Mouse (Mus musculus) limb, embryonic 10.5 days (tissue): Measurements from ENCODE around the gene Stab1. TPM values are rescaled to one million over a fixed set of nuclear protein-coding genes. Genes with fewer than 3 reads are reported as not detected.
A peak's percentile ranks its signal among the peaks of the same experiment; 100 is the strongest.

Experiments
- DNase-seq: peaks from one replicate; pipeline ENCODE4 v3.0.0-alpha.2; 2017; ENCODE audit warnings: low spot score
- H3K27ac ChIP-seq: fragments of 300-500 bp; sonication (generic); 2 replicates; pipeline ENCODE4 v1.5.1; 2016; ENCODE audit warnings: mild to moderate bottlenecking
- H3K27me3 ChIP-seq: fragments of 300-500 bp; sonication (generic); 2 replicates; pipeline ENCODE4 v1.6.1; 2016; ENCODE audit warnings: low read depth, mild to moderate bottlenecking; ENCODE audit not compliant: poor library complexity, severe bottlenecking
- H3K36me3 ChIP-seq: fragments of 300-500 bp; sonication (generic); 2 replicates; pipeline ENCODE4 v1.6.1; 2016; ENCODE audit warnings: mild to moderate bottlenecking, moderate library complexity
- H3K4me1 ChIP-seq: fragments of 300-500 bp; sonication (generic); 2 replicates; pipeline ENCODE4 v1.6.1; 2016
- H3K4me3 ChIP-seq: fragments of 300-500 bp; sonication (generic); 2 replicates; pipeline ENCODE4 v1.5.1; 2016; ENCODE audit warnings: mild to moderate bottlenecking, moderate library complexity
- H3K9me3 ChIP-seq: fragments of 300-500 bp; sonication (generic); replicated peaks from 2 replicates; pipeline ENCODE4 v1.6.1; 2016; ENCODE audit warnings: mild to moderate bottlenecking
- WGBS: fragments of 180-500 bp; shearing (Covaris S2); methylation state at CpG from one replicate; pipeline ENCODE4 v1.1.7; 2016; 5-methylcytosine and 5-hydroxymethylcytosine counted together
- polyA plus RNA-seq: library from polyadenylated mRNA; unstranded; fragments of >200 nt; fragmentation: Nextera tagmentation; extraction: Ambion mirVana; gene quantifications from 2 replicates; pipeline ENCODE4 v1.2.1, GENCODE M21; 2016

The Stab1 gene
- 14.2 and 14.5 TPM in 2 replicates for polyA plus RNA-seq

GRCm38 (mm10) chr14:31168425-31168824, at the start of gene Stab1:
Gene Stab1 (minus strand): TSS chr14:31168641.
- Histone ChIP-seq H3K36me3 (peaks cover 40% of the 10 kb centered on the region), H3K4me1 (peaks cover 19% of the 10 kb centered on the region), H3K4me3 (peak within 1 kb of the TSS; percentile 27), H3K27me3 (no peaks in the 10 kb centered on the region), H3K27ac (peak within 1 kb of the TSS; percentile 50; the same call in 1 of the 2 replicates), H3K9me3 (no peaks in the 10 kb centered on the region)
- WGBS: 55% methylated on average over 10 of the region's 10 CpGs
- no peak for DNase-seq

GRCm38 (mm10) chr14:31217666-31218065, 49.2 kb upstream of the Stab1 start, which contains the start of gene Sema3g:
Gene Sema3g (plus strand): TSS chr14:31217860.
- Histone ChIP-seq H3K9me3 (no peaks in the 10 kb centered on the region), H3K4me1 (peaks cover 32% of the 10 kb centered on the region), H3K27me3 (no peaks in the 10 kb centered on the region), H3K36me3 (no peaks in the 10 kb centered on the region), H3K27ac (peak within 1 kb of the TSS; percentile 57), H3K4me3 (peak within 1 kb of the TSS; percentile 9; the same call in 1 of the 2 replicates)
- peak; percentile 67 for DNase-seq
- 10% methylated on average over 11 of the region's 11 CpGs for WGBS

GRCm38 (mm10) chr14:31216846-31217245, 48.4 kb upstream of the Stab1 start, which contains the start of gene Nisch:
Gene Nisch (minus strand): TSS chr14:31216946.
- H3K27ac ChIP-seq: peak within 1 kb of the TSS; percentile 57

GRCm38 (mm10) chr14:31215157-31216002, 46.9 kb upstream of the Stab1 start:
- H3K27ac ChIP-seq: 0 out of 2 replicates have a peak overlapping the region, but pooled peaks have one; percentile 31
- H3K36me3 ChIP-seq: no peaks in the 10 kb centered on the region
- 36% methylated on average over 15 of the region's 15 CpGs for WGBS
- H3K4me1 ChIP-seq: peaks cover 20% of the 10 kb centered on the region
- H3K9me3 ChIP-seq: no peaks in the 10 kb centered on the region
- DNase-seq: peak; percentile 68
- peak overlapping the region; percentile 22 for H3K4me3 ChIP-seq
- H3K27me3 ChIP-seq: no peaks in the 10 kb centered on the region

More at GRCm38 (mm10) chr14:31216846-31217245, 48.4 kb upstream of the Stab1 start, which contains the start of gene Nisch:
- no peaks in the 10 kb centered on the region for H3K9me3 ChIP-seq
- no peak for DNase-seq
- peaks cover 32% of the 10 kb centered on the region for H3K4me1 ChIP-seq
- H3K36me3 ChIP-seq: no peaks in the 10 kb centered on the region
- H3K27me3 ChIP-seq: no peaks in the 10 kb centered on the region
- H3K4me3 ChIP-seq: peak within 1 kb of the TSS; percentile 22; the same call in 1 of the 2 replicates
- 90% methylated on average over 2 of the region's 2 CpGs for WGBS

- Histone ChIP-seq H3K27me3 (no peaks in the 10 kb centered on the region), H3K4me1 (peaks cover 19% of the 10 kb centered on the region), H3K27ac (no peak overlapping the region), H3K36me3 (no peaks in the 10 kb centered on the region), H3K4me3 (no peak overlapping the region), H3K9me3 (no peaks in the 10 kb centered on the region)
- 86% methylated on average over 3 of the region's 3 CpGs for WGBS
- no peak for DNase-seq
These were observed 46.2 kb upstream of the Stab1 start for GRCm38 (mm10) chr14:31214684-31215083.

GRCm38 (mm10) chr14:31213868-31214267, 45.4 kb upstream of the Stab1 start:
- WGBS: 74% methylated on average over 8 of the region's 8 CpGs
- DNase-seq: no peak
- Histone ChIP-seq H3K27ac (no peak overlapping the region), H3K27me3 (no peaks in the 10 kb centered on the region), H3K4me3 (no peak overlapping the region), H3K36me3 (no peaks in the 10 kb centered on the region), H3K4me1 (peaks cover 19% of the 10 kb centered on the region), H3K9me3 (no peaks in the 10 kb centered on the region)

- Histone ChIP-seq H3K27ac (no peak overlapping the region), H3K36me3 (no peaks in the 10 kb centered on the region), H3K27me3 (no peaks in the 10 kb centered on the region), H3K9me3 (no peaks in the 10 kb centered on the region), H3K4me1 (peaks cover 13% of the 10 kb centered on the region), H3K4me3 (no peak overlapping the region)
- 74% methylated on average over 3 of the region's 3 CpGs for WGBS
- no peak for DNase-seq
These were observed 44.1 kb upstream of the Stab1 start for GRCm38 (mm10) chr14:31212499-31212898.

- no peak for DNase-seq
- Histone ChIP-seq H3K9me3 (no peaks in the 10 kb centered on the region), H3K36me3 (no peaks in the 10 kb centered on the region), H3K4me3 (no peak overlapping the region), H3K27me3 (no peaks in the 10 kb centered on the region), H3K27ac (no peak overlapping the region), H3K4me1 (peaks cover 13% of the 10 kb centered on the region)
- WGBS: 90% methylated on average over 6 of the region's 6 CpGs
These were observed 43.4 kb upstream of the Stab1 start for GRCm38 (mm10) chr14:31211854-31212253.

GRCm38 (mm10) chr14:31209133-31209557, 40.7 kb upstream of the Stab1 start:
- peaks cover 10% of the 10 kb centered on the region for H3K36me3 ChIP-seq
- no peaks in the 10 kb centered on the region for H3K27me3 ChIP-seq
- H3K9me3 ChIP-seq: no peaks in the 10 kb centered on the region
- H3K4me3 ChIP-seq: no peak overlapping the region
- peaks cover 21% of the 10 kb centered on the region for H3K4me1 ChIP-seq
- DNase-seq: no peak
- WGBS: 86% methylated on average over 4 of the region's 4 CpGs
- no peak overlapping the region for H3K27ac ChIP-seq

GRCm38 (mm10) chr14:31208084-31208483, 39.6 kb upstream of the Stab1 start, which contains the start of gene Tnnc1:
Gene Tnnc1 (plus strand): TSS chr14:31208312.
- Histone ChIP-seq H3K27me3 (no peaks in the 10 kb centered on the region), H3K4me1 (peaks cover 21% of the 10 kb centered on the region), H3K9me3 (no peaks in the 10 kb centered on the region), H3K36me3 (peaks cover 20% of the 10 kb centered on the region), H3K4me3 (peak within 1 kb of the TSS; percentile 85), H3K27ac (peak within 1 kb of the TSS; percentile 97; the same call in 1 of the 2 replicates)
- DNase-seq: no peak
- WGBS: 69% methylated on average over 2 of the region's 2 CpGs

GRCm38 (mm10) chr14:31207070-31207830, 38.8 kb upstream of the Stab1 start:
- no peak for DNase-seq
- Histone ChIP-seq H3K36me3 (peaks cover 29% of the 10 kb centered on the region), H3K4me3 (peak overlapping the region; percentile 85), H3K4me1 (peaks cover 21% of the 10 kb centered on the region), H3K27me3 (no peaks in the 10 kb centered on the region), H3K9me3 (no peaks in the 10 kb centered on the region), H3K27ac (peak overlapping the region; percentile 97)
- WGBS: 84% methylated on average over 13 of the region's 13 CpGs

GRCm38 (mm10) chr14:31206472-31206981, 38.1 kb upstream of the Stab1 start:
- H3K4me3 ChIP-seq: peak overlapping the region; percentile 85
- H3K4me1 ChIP-seq: peaks cover 21% of the 10 kb centered on the region
- no peaks in the 10 kb centered on the region for H3K27me3 ChIP-seq
- peak overlapping the region; percentile 97 for H3K27ac ChIP-seq
- WGBS: under 1% methylated on average over 47 of the region's 48 CpGs
- peak; percentile 99 for DNase-seq
- H3K36me3 ChIP-seq: peaks cover 36% of the 10 kb centered on the region
- H3K9me3 ChIP-seq: no peaks in the 10 kb centered on the region
